8 mouse cellular contexts compared by ENCODE assay signal in the genomic region with DNA sequence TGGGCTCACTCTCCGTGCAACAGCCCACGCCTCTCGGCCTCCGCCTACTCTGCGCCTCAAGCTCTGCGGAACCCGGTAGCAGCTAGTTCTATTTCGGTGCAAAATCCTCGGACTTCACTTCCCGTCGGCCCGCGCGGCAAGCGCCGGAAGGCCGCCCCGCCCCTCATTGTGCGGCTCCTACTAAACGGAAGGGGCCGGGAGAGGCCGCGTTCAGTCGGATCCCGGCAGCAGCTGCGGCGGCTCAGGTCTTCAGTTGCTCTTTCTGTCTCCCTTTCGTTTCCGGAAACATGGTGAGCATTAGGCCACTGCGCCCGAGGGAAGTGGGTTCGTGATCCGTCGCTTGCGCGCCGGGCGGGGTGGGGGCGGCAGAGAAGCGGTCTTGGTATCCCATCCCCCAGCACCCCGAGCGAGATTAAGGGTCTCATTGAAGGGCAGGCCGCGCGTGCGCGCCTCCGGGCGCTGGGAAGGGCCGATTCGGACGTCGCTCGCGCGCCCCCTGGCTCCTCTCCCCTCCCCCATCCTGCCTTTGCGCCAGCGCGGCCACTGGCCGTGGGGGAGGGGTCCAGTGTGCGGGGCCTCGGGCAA. TPM values are rescaled to one million over a fixed set of nuclear protein-coding genes. Genes with fewer than 3 reads are reported as not detected.
DNase-seq lines count a peak whose midpoint lies in the region; ATAC-seq and TF ChIP-seq lines count a peak whose summit lies in the region.

A gene (plus strand): TSS at position 143 of the 585 bp plus-strand sequence.

- H3K27ac ChIP-seq in forebrain, embryonic 15.5 days (replicated peaks): peak within 1 kb of the TSS; percentile 99

- peak; percentile 96 for DNase-seq in ES-CJ7 (ENCODE audit: low read depth, low spot score)
- DNase-seq in cerebellum, adult 11 months: peak; percentile 90
- peak; percentile 95 for DNase-seq in heart, postnatal 25 days (ENCODE audit: low spot score)
- peak; percentile 92 to 97 for DNase-seq in layer of hippocampus, adult 18-20 months (ENCODE audit: low spot score in 2 of 2)
- peak; percentile 92 for DNase-seq in lung, adult 2 months
- peak; percentile 96 for DNase-seq in thymus, adult 18-20 months

- H3K4me2 ChIP-seq in forebrain, embryonic 15.5 days (replicated peaks): peak within 1 kb of the TSS; percentile 88

- peaks cover 32% of the 10 kb centered on the region for H3K36me3 ChIP-seq in forebrain, embryonic 15.5 days

- under 1% methylated on average over 60 of the region's 62 CpGs for WGBS in forebrain, embryonic 15.5 days
- WGBS in lung, adult 2 months: under 1% methylated on average over 62 of the region's 62 CpGs

- peak within 1 kb of the TSS; percentile 99 for H3K9ac ChIP-seq in forebrain, embryonic 15.5 days (replicated peaks)

- no peaks in the 10 kb centered on the region for H3K27me3 ChIP-seq in forebrain, embryonic 15.5 days

- peaks cover 50% of the 10 kb centered on the region for H3K4me1 ChIP-seq in forebrain, embryonic 15.5 days
- H3K4me1 ChIP-seq in lung, adult 2 months (ENCODE audit: control insufficient read depth, insufficient read depth, low read length): peaks cover 7% of the 10 kb centered on the region; the same call in 1 of the 2 replicates

- intact Hi-C loops in heart, postnatal 25 days (cut with DNase I): no loop called here

- peak; percentile 71 for ATAC-seq in forebrain, embryonic 15.5 days (replicated peaks)
- peak; percentile 40 for ATAC-seq in neutrophil, adult 5-6 weeks (ENCODE audit: extremely low read depth, insufficient number of reproducible peaks, low FRiP score, poor library complexity, severe bottlenecking)

- H3K9me3 ChIP-seq in forebrain, embryonic 15.5 days: no peaks in the 10 kb centered on the region

- TF ChIP-seq CTCF in lung, adult 2 months (IDR thresholded peaks at IDR 0.05; ENCODE audit: insufficient read depth, low read length): no peak

- peak within 1 kb of the TSS; percentile 100 for H3K4me3 ChIP-seq in forebrain, embryonic 15.5 days
- H3K4me3 ChIP-seq in lung, adult 2 months (replicated peaks; ENCODE audit: extremely low read depth, low read depth, low read length): peak within 1 kb of the TSS; percentile 93

- TF ChIP-seq POLR2A in lung, adult 2 months (IDR thresholded peaks at IDR 0.05; ENCODE audit: borderline replicate concordance, extremely low read depth, low read depth, low read length): peak; percentile 96

RNA-seq across cellular contexts. Expression of the gene that starts here (rescaled TPM):
- 3,659 and 3,744 TPM in 2 replicates for polyA plus RNA-seq in forebrain, embryonic 15.5 days (2015; fragmentation: Nextera tagmentation; extraction: Ambion mirVana)
- total RNA-seq in heart, postnatal 25 days (2021): 100 to 1,000 TPM; 209 to 212 TPM
- 1,000 to 10,000 TPM; 1,259 to 1,272 TPM for total RNA-seq in layer of hippocampus, adult 18-20 months (2021)
- 439 and 568 TPM in 2 replicates for polyA plus RNA-seq in lung, adult 2 months (2012; rRNA removed)
- total RNA-seq in neutrophil, adult 5-6 weeks (2017): 1,009 and 1,084 TPM in 2 replicates

Comparison
In these comparisons a context has a peak if more than half of its experiments do, and no peak if none do; other contexts are left out.
1. Peak in every context shown above with its lines: DNase-seq, ATAC-seq, H3K4me3 ChIP-seq and H3K27ac ChIP-seq.